12 mouse cellular contexts compared by ENCODE assay signal in the genomic region with DNA sequence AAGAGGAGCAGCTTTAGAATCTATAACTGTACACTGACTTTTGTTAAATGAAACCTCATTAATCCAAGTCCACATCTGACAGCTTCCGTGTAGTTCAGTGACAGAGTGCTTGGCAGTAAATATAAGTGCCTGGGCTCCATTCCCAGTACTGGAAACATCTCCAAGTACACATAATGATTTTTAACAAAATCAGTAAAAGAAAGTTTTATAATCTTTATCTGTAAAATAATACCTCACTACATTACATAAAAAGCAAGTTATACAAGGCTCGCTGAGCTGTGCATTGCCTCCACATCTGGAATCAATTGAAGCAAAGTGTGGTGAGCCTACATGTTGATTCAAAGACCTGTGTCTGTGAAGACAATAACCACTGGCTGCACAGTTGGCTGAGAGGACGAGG.
DNase-seq lines count a peak whose midpoint lies in the region; ATAC-seq lines count a peak whose summit lies in the region.
"Had no signal": no experiment of that assay in that cellular context is flagged by ENCODE, and none has a peak within 500 bp of the region (broad histone marks: within the 10 kb centered on the region; RNA-seq: fewer than 3 reads in every experiment).

No protein-coding gene starts in this region.

- no peak for DNase-seq in frontal cortex, postnatal 14 days (ENCODE audit: low spot score in 2 of 2)
- DNase-seq in left cerebral cortex, postnatal 14 days (ENCODE audit: low spot score in 2 of 2) = peak; percentile 22 to 34
- no peak for DNase-seq in left cerebral cortex, adult 18-20 months (ENCODE audit: low spot score in 2 of 2)
- DNase-seq in brain, adult 2 months (ENCODE audit: low read depth, low spot score) = peak; percentile 68
- peak; percentile 35 for DNase-seq in forelimb bud, embryonic 11.5 days (ENCODE audit: low read depth, low spot score)
- DNase-seq in cerebellum, postnatal 25 days = no peak
- DNase-seq in frontal cortex, postnatal 10 days (ENCODE audit: low spot score in 2 of 2) = no peak
- DNase-seq: B cell, adult 2 months; cerebellum, adult 11 months; right cerebral cortex, postnatal 14 days; thymus, postnatal 4 days had no signal

- intact Hi-C loops in left cerebral cortex, postnatal 14 days (cut with DNase I) = no loop called here

- ATAC-seq in frontal cortex, adult (ENCODE audit: low TSS enrichment) = peak; percentile 86

Comparison
In these comparisons a context has a peak if more than half of its experiments do, and no peak if none do; other contexts are left out.
1. DNase-seq: peak in left cerebral cortex, postnatal 14 days (2 of 2), brain, adult 2 months (single experiment) and forelimb bud, embryonic 11.5 days (single experiment); none in frontal cortex, postnatal 14 days (0 of 2), left cerebral cortex, adult 18-20 months (0 of 2), cerebellum, postnatal 25 days (0 of 2) and frontal cortex, postnatal 10 days (0 of 2).